Mouse (Mus musculus): ENCODE data around the gene Lipi. TPM values are rescaled to one million over a fixed set of nuclear protein-coding genes. Genes with fewer than 3 reads are reported as not detected.

Gene Lipi
- not detected for total RNA-seq (2021)
- polyA plus RNA-seq (2012; rRNA removed): not detected in 2 replicates
- long read RNA-seq: 0 reads

GRCm38 (mm10) chr16:75585961-75586360, at the start of gene Lipi:
TSS of gene Lipi (minus strand) at chr16:75586061.
- Histone ChIP-seq H3K27ac (no peak within 1 kb of the TSS), H3K36me3 (ENCODE audit: control insufficient read depth, insufficient read depth, low read length) (no peaks in the 10 kb centered on the region), H3K4me3 (no peak within 1 kb of the TSS), H3K4me1 (ENCODE audit: control insufficient read depth, insufficient read depth, low read length) (no peaks in the 10 kb centered on the region), H3K9ac (ENCODE audit: low read depth, low read length) (no peak within 1 kb of the TSS), H3K27me3 (ENCODE audit: control insufficient read depth, insufficient read depth, low read length) (no peaks in the 10 kb centered on the region), H3K79me2 (replicated peaks; ENCODE audit: control insufficient read depth, insufficient read depth, low read length) (no peaks in the 10 kb centered on the region)
- TF ChIP-seq POLR2A (IDR thresholded peaks at IDR 0.05; ENCODE audit: insufficient read depth, low read depth, low read length) (no peak), CTCF (IDR thresholded peaks at IDR 0.05) (no peak), EP300 (IDR thresholded peaks at IDR 0.05; ENCODE audit: insufficient read depth, low read depth, low read length) (no peak)
- intact Hi-C loops (cut with DNase I): no loop called here
- 78% methylated on average over 7 of the region's 7 CpGs for WGBS
- DNase-seq: no peak

GRCm38 (mm10) chr16:75627862-75628261, 42.0 kb upstream of the Lipi start:
- intact Hi-C loops (cut with DNase I): no loop called here
- Histone ChIP-seq H3K36me3 (ENCODE audit: control insufficient read depth, insufficient read depth, low read length) (no peaks in the 10 kb centered on the region), H3K79me2 (replicated peaks; ENCODE audit: control insufficient read depth, insufficient read depth, low read length) (no peaks in the 10 kb centered on the region), H3K27me3 (ENCODE audit: control insufficient read depth, insufficient read depth, low read length) (no peaks in the 10 kb centered on the region), H3K27ac (no peak overlapping the region), H3K9ac (ENCODE audit: low read depth, low read length) (no peak overlapping the region), H3K4me3 (no peak overlapping the region), H3K4me1 (ENCODE audit: control insufficient read depth, insufficient read depth, low read length) (no peaks in the 10 kb centered on the region)
- DNase-seq: no peak
- 58% methylated on average over 2 of the region's 2 CpGs for WGBS
- TF ChIP-seq CTCF (IDR thresholded peaks at IDR 0.05) (peak; percentile 39), EP300 (IDR thresholded peaks at IDR 0.05; ENCODE audit: insufficient read depth, low read depth, low read length) (no peak)

GRCm38 (mm10) chr16:75617651-75618349, 31.9 kb upstream of the Lipi start:
- no peak for DNase-seq
- Histone ChIP-seq H3K36me3 (ENCODE audit: control insufficient read depth, insufficient read depth, low read length) (no peaks in the 10 kb centered on the region), H3K27me3 (ENCODE audit: control insufficient read depth, insufficient read depth, low read length) (no peaks in the 10 kb centered on the region), H3K27ac (no peak overlapping the region), H3K4me3 (no peak overlapping the region), H3K9ac (ENCODE audit: low read depth, low read length) (no peak overlapping the region), H3K4me1 (ENCODE audit: control insufficient read depth, insufficient read depth, low read length) (no peaks in the 10 kb centered on the region), H3K79me2 (replicated peaks; ENCODE audit: control insufficient read depth, insufficient read depth, low read length) (no peaks in the 10 kb centered on the region)
- TF ChIP-seq POLR2A (IDR thresholded peaks at IDR 0.05; ENCODE audit: insufficient read depth, low read depth, low read length) (no peak), CTCF (IDR thresholded peaks at IDR 0.05) (peak; percentile 70), EP300 (IDR thresholded peaks at IDR 0.05; ENCODE audit: insufficient read depth, low read depth, low read length) (no peak)
- 64% methylated on average over 2 of the region's 2 CpGs for WGBS
- intact Hi-C loops (cut with DNase I): loop anchor here (1.0 kb wide), 1 partner anchor 1281 kb away; no protein-coding TSS in a partner anchor

- Histone ChIP-seq H3K4me1 (ENCODE audit: control insufficient read depth, insufficient read depth, low read length) (no peaks in the 10 kb centered on the region), H3K27me3 (ENCODE audit: control insufficient read depth, insufficient read depth, low read length) (no peaks in the 10 kb centered on the region), H3K79me2 (replicated peaks; ENCODE audit: control insufficient read depth, insufficient read depth, low read length) (no peaks in the 10 kb centered on the region), H3K9ac (ENCODE audit: low read depth, low read length) (no peak overlapping the region), H3K36me3 (ENCODE audit: control insufficient read depth, insufficient read depth, low read length) (no peaks in the 10 kb centered on the region), H3K4me3 (no peak overlapping the region), H3K27ac (no peak overlapping the region)
- no peak for TF ChIP-seq EP300 (IDR thresholded peaks at IDR 0.05; ENCODE audit: insufficient read depth, low read depth, low read length)
- no peak for TF ChIP-seq CTCF (IDR thresholded peaks at IDR 0.05)
- no peak for DNase-seq
- intact Hi-C loops (cut with DNase I): no loop called here
These were observed 26.7 kb upstream of the Lipi start for GRCm38 (mm10) chr16:75612561-75612960.

- intact Hi-C loops (cut with DNase I): no loop called here
- Histone ChIP-seq H3K4me3 (no peak overlapping the region), H3K9ac (ENCODE audit: low read depth, low read length) (no peak overlapping the region), H3K27me3 (ENCODE audit: control insufficient read depth, insufficient read depth, low read length) (no peaks in the 10 kb centered on the region), H3K79me2 (replicated peaks; ENCODE audit: control insufficient read depth, insufficient read depth, low read length) (no peaks in the 10 kb centered on the region), H3K4me1 (ENCODE audit: control insufficient read depth, insufficient read depth, low read length) (no peaks in the 10 kb centered on the region), H3K27ac (no peak overlapping the region), H3K36me3 (ENCODE audit: control insufficient read depth, insufficient read depth, low read length) (no peaks in the 10 kb centered on the region)
- 78% methylated on average over 1 of the region's 1 CpGs for WGBS
- TF ChIP-seq POLR2A (IDR thresholded peaks at IDR 0.05; ENCODE audit: insufficient read depth, low read depth, low read length): no peak
- no peak for TF ChIP-seq EP300 (IDR thresholded peaks at IDR 0.05; ENCODE audit: insufficient read depth, low read depth, low read length)
- TF ChIP-seq CTCF (IDR thresholded peaks at IDR 0.05): no peak
- DNase-seq: no peak
These were observed 20.6 kb upstream of the Lipi start for GRCm38 (mm10) chr16:75606415-75606814.

- Histone ChIP-seq H3K36me3 (ENCODE audit: control insufficient read depth, insufficient read depth, low read length) (no peaks in the 10 kb centered on the region), H3K4me1 (ENCODE audit: control insufficient read depth, insufficient read depth, low read length) (no peaks in the 10 kb centered on the region), H3K9ac (ENCODE audit: low read depth, low read length) (no peak overlapping the region), H3K79me2 (replicated peaks; ENCODE audit: control insufficient read depth, insufficient read depth, low read length) (no peaks in the 10 kb centered on the region), H3K27ac (no peak overlapping the region), H3K4me3 (peak overlapping the region; percentile 72), H3K27me3 (ENCODE audit: control insufficient read depth, insufficient read depth, low read length) (no peaks in the 10 kb centered on the region)
- TF ChIP-seq POLR2A (IDR thresholded peaks at IDR 0.05; ENCODE audit: insufficient read depth, low read depth, low read length): no peak
- TF ChIP-seq EP300 (IDR thresholded peaks at IDR 0.05; ENCODE audit: insufficient read depth, low read depth, low read length): no peak
- TF ChIP-seq CTCF (IDR thresholded peaks at IDR 0.05): no peak
- intact Hi-C loops (cut with DNase I): no loop called here
- no peak for DNase-seq
- WGBS: 13% methylated on average over 15 of the region's 15 CpGs
These were observed 7.8 kb upstream of the Lipi start for GRCm38 (mm10) chr16:75593501-75594183.
